Mouse (Mus musculus): ENCODE data around the gene Arrdc4. TPM values are rescaled to one million over a fixed set of nuclear protein-coding genes. Genes with fewer than 3 reads are reported as not detected.

Gene Arrdc4
- polyA plus RNA-seq (2011; ENCODE audit: insufficient read depth, insufficient read length, low replicate concordance, missing spikeins) = 18.3 and 21.8 TPM in 2 replicates

- TF ChIP-seq POLR2A (IDR thresholded peaks at IDR 0.05; ENCODE audit: borderline replicate concordance, control insufficient read depth, low read depth, low read length) (no peak; the same call in 1 of the 2 replicates), CTCF (IDR thresholded peaks at IDR 0.05; ENCODE audit: control insufficient read depth, insufficient read depth, low read length) (no peak)
- Histone ChIP-seq H3K27ac (ENCODE audit: control insufficient read depth, insufficient read depth, low read depth, low read length, poor library complexity) (peak within 1 kb of the TSS; percentile 78), H3K4me1 (ENCODE audit: control insufficient read depth, insufficient read depth, low read length) (no peaks in the 10 kb centered on the region), H3K4me3 (replicated peaks; ENCODE audit: control insufficient read depth, low read depth, low read length) (peak within 1 kb of the TSS; percentile 80)
- WGBS = under 1% methylated on average over 54 of the region's 54 CpGs
Measured at GRCm38 (mm10) chr7:68748761-68749635, at the start of gene Arrdc4. Gene Arrdc4 (minus strand): TSS chr7:68749241.

DNA sequence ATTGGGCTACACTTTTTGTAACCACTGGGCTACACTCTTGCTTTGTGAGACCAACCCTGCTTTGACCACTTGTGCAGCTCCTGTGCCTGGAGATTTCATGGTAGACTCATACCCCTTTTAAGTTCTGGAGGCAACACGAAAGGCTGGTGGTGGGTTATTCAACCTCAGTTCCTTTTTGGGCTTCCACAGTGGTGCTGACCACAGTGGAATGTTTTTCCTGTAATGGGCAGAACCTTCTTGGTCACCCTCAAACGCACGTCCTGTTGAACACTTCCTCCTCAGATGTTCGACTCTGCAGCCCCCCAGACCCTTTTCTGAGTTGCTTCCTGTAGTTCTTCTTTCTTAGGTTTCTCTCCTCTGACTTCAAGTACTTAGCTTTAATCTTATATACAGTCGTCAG, 46.5 kb upstream of the Arrdc4 start:
- H3K4me3 ChIP-seq (replicated peaks; ENCODE audit: control insufficient read depth, low read depth, low read length) = no peak overlapping the region
- H3K4me1 ChIP-seq (ENCODE audit: control insufficient read depth, insufficient read depth, low read length) = peaks cover 1% of the 10 kb centered on the region; the same call in 1 of the 2 replicates
- 3% methylated on average over 5 of the region's 5 CpGs for WGBS
- TF ChIP-seq CTCF (IDR thresholded peaks at IDR 0.05; ENCODE audit: control insufficient read depth, insufficient read depth, low read length) (no peak), POLR2A (IDR thresholded peaks at IDR 0.05; ENCODE audit: borderline replicate concordance, control insufficient read depth, low read depth, low read length) (no peak)
- H3K27ac ChIP-seq (ENCODE audit: control insufficient read depth, insufficient read depth, low read depth, low read length, poor library complexity) = no peak overlapping the region

DNA sequence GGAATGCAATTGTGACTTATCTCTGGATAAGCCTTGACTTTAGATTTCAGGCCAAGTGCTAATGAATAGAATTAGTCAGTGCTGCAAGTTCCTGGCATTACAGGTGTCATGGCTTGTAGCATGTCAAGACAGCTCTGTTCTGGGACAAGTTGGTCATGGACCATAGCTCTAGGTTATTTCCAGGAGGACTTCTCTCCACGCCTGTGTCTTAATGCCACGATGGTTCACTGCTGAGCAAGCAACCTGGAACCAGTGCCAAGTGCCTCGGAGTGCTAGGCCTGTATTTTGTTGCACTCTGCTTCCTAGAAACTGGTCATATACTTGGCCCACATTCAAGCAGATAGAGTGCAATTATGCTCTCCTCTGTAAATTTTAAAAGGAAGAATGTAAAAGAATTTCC, 39.7 kb upstream of the Arrdc4 start:
- no peak overlapping the region for H3K4me3 ChIP-seq (replicated peaks; ENCODE audit: control insufficient read depth, low read depth, low read length)
- no peak overlapping the region for H3K27ac ChIP-seq (ENCODE audit: control insufficient read depth, insufficient read depth, low read depth, low read length, poor library complexity)
- no peaks in the 10 kb centered on the region for H3K4me1 ChIP-seq (ENCODE audit: control insufficient read depth, insufficient read depth, low read length)
- WGBS = 56% methylated on average over 3 of the region's 3 CpGs
- TF ChIP-seq CTCF (IDR thresholded peaks at IDR 0.05; ENCODE audit: control insufficient read depth, insufficient read depth, low read length) = no peak
- TF ChIP-seq POLR2A (IDR thresholded peaks at IDR 0.05; ENCODE audit: borderline replicate concordance, control insufficient read depth, low read depth, low read length) = no peak

GRCm38 (mm10) chr7:68771757-68772094, 22.7 kb upstream of the Arrdc4 start:
- no peak overlapping the region for H3K27ac ChIP-seq (ENCODE audit: control insufficient read depth, insufficient read depth, low read depth, low read length, poor library complexity)
- no peaks in the 10 kb centered on the region for H3K4me1 ChIP-seq (ENCODE audit: control insufficient read depth, insufficient read depth, low read length)
- TF ChIP-seq CTCF (IDR thresholded peaks at IDR 0.05; ENCODE audit: control insufficient read depth, insufficient read depth, low read length) = no peak
- no peak for TF ChIP-seq POLR2A (IDR thresholded peaks at IDR 0.05; ENCODE audit: borderline replicate concordance, control insufficient read depth, low read depth, low read length)
- WGBS = 81% methylated on average over 2 of the region's 2 CpGs
- no peak overlapping the region for H3K4me3 ChIP-seq (replicated peaks; ENCODE audit: control insufficient read depth, low read depth, low read length)

DNA sequence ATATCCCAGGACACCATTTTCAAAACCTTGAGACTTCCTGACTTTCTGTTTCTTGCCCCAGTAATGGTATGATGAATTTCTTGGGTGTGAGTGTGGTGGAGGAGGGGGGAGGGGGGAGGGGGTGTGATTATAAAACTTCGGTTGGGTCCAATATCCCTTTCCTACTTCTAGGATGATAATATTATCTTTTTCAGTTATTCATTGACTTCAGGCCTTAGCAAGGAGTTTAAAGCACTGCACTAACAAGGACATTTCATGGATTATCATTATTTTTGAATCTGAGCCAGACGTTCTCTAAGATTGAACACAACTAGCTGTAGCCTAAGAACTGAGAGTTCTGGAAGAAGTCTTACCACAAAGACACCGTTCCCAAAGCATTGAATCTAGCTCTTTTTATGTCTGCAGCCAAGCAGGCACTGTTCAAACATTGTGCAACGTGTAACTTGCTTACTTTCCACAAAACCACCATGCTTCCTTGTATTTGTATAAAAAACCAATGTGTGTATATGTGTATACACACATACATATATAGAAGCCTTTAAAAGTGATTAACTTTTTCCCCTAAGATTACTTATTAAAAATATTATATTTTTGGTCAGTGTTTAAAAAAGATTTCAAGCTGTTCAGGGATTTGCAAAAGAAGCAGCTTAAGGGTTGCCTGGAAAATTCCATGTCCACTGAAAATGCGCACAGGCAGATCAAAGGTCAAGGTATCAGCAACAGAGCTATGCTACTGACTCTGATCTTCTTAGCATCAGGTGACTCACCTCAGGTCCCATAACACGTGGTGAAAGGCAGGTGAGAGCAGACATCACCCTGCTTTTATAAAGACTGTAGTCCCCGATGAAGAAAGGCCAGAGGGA, 22.1 kb upstream of the Arrdc4 start:
- WGBS = 65% methylated on average over 7 of the region's 7 CpGs
- no peak overlapping the region for H3K4me3 ChIP-seq (replicated peaks; ENCODE audit: control insufficient read depth, low read depth, low read length)
- TF ChIP-seq CTCF (IDR thresholded peaks at IDR 0.05; ENCODE audit: control insufficient read depth, insufficient read depth, low read length) (no peak), POLR2A (IDR thresholded peaks at IDR 0.05; ENCODE audit: borderline replicate concordance, control insufficient read depth, low read depth, low read length) (no peak)

GRCm38 (mm10) chr7:68765926-68766325, 16.9 kb upstream of the Arrdc4 start:
- no peak for TF ChIP-seq CTCF (IDR thresholded peaks at IDR 0.05; ENCODE audit: control insufficient read depth, insufficient read depth, low read length)
- no peak for TF ChIP-seq POLR2A (IDR thresholded peaks at IDR 0.05; ENCODE audit: borderline replicate concordance, control insufficient read depth, low read depth, low read length)
- WGBS = 88% methylated on average over 4 of the region's 4 CpGs
- H3K4me1 ChIP-seq (ENCODE audit: control insufficient read depth, insufficient read depth, low read length) = no peaks in the 10 kb centered on the region
- H3K4me3 ChIP-seq (replicated peaks; ENCODE audit: control insufficient read depth, low read depth, low read length) = no peak overlapping the region
- no peak overlapping the region for H3K27ac ChIP-seq (ENCODE audit: control insufficient read depth, insufficient read depth, low read depth, low read length, poor library complexity)

More for the DNA sequence above, 22.1 kb upstream of the Arrdc4 start:
- H3K4me1 ChIP-seq (ENCODE audit: control insufficient read depth, insufficient read depth, low read length) = no peaks in the 10 kb centered on the region
- no peak overlapping the region for H3K27ac ChIP-seq (ENCODE audit: control insufficient read depth, insufficient read depth, low read depth, low read length, poor library complexity)

- TF ChIP-seq POLR2A (IDR thresholded peaks at IDR 0.05; ENCODE audit: borderline replicate concordance, control insufficient read depth, low read depth, low read length) (no peak), CTCF (IDR thresholded peaks at IDR 0.05; ENCODE audit: control insufficient read depth, insufficient read depth, low read length) (no peak)
- Histone ChIP-seq H3K27ac (ENCODE audit: control insufficient read depth, insufficient read depth, low read depth, low read length, poor library complexity) (no peak overlapping the region), H3K4me1 (ENCODE audit: control insufficient read depth, insufficient read depth, low read length) (no peaks in the 10 kb centered on the region; the same call in 1 of the 2 replicates), H3K4me3 (replicated peaks; ENCODE audit: control insufficient read depth, low read depth, low read length) (no peak overlapping the region)
- WGBS = 42% methylated on average over 6 of the region's 6 CpGs
Measured at GRCm38 (mm10) chr7:68759148-68759724, 10.2 kb upstream of the Arrdc4 start.

Measured in bone marrow, adult 2 months (tissue).